Mouse (Mus musculus) heart, embryonic 12.5 days (tissue): ENCODE results near the gene Gk5. TPM values are rescaled to one million over a fixed set of nuclear protein-coding genes. Genes with fewer than 3 reads are reported as not detected.

Experiments used
- ATAC-seq: fragments of 200-750 bp; cut with Nextera tagmentation; 2 replicates; pipeline ENCODE4 v1.8.0; 2017; ENCODE audit warnings: moderate TSS enrichment, moderate library complexity; ENCODE audit not compliant: insufficient number of reproducible peaks, low FRiP score
- H3K27ac ChIP-seq: fragments of 300-500 bp; sonication (generic); 2 replicates; pipeline ENCODE4 v1.5.1; 2016; ENCODE audit warnings: mild to moderate bottlenecking, moderate library complexity; ENCODE audit not compliant: poor library complexity, severe bottlenecking
- H3K27me3 ChIP-seq: fragments of 300-500 bp; sonication (generic); replicated peaks from 2 replicates; pipeline ENCODE4 v1.6.1; 2016; ENCODE audit warnings: mild to moderate bottlenecking, moderate library complexity
- H3K36me3 ChIP-seq: fragments of 300-500 bp; sonication (generic); 2 replicates; pipeline ENCODE4 v1.6.1; 2016; ENCODE audit warnings: mild to moderate bottlenecking, moderate library complexity
- H3K4me1 ChIP-seq: fragments of 300-500 bp; sonication (generic); replicated peaks from 2 replicates; pipeline ENCODE4 v1.6.1; 2016; ENCODE audit warnings: mild to moderate bottlenecking
- H3K4me2 ChIP-seq: fragments of 300-500 bp; sonication (generic); 2 replicates; pipeline ENCODE4 v1.6.1; 2016; ENCODE audit warnings: mild to moderate bottlenecking, moderate library complexity
- H3K4me3 ChIP-seq: fragments of 300-500 bp; sonication (generic); 2 replicates; pipeline ENCODE4 v1.5.1; 2016; ENCODE audit warnings: mild to moderate bottlenecking
- H3K9ac ChIP-seq: fragments of 300-500 bp; sonication (generic); 2 replicates; pipeline ENCODE4 v1.6.1; 2016; ENCODE audit warnings: mild to moderate bottlenecking, moderate library complexity
- H3K9me3 ChIP-seq: fragments of 300-500 bp; sonication (generic); replicated peaks from 2 replicates; pipeline ENCODE4 v1.6.1; 2016; ENCODE audit warnings: mild to moderate bottlenecking, moderate library complexity
- WGBS: fragments of 180-500 bp; shearing (Covaris S2); methylation state at CpG from one replicate; pipeline ENCODE4 v1.1.7; 2016; 5-methylcytosine and 5-hydroxymethylcytosine counted together
- polyA plus RNA-seq: library from polyadenylated mRNA; unstranded; fragments of >200 nt; fragmentation: Nextera tagmentation; extraction: Ambion mirVana; gene quantifications from 2 replicates; pipeline ENCODE4 v1.2.1, GENCODE M21; 2016

Gk5 gene
- polyA plus RNA-seq, 1 experiment from 2014 or later = 5.7 TPM

DNA sequence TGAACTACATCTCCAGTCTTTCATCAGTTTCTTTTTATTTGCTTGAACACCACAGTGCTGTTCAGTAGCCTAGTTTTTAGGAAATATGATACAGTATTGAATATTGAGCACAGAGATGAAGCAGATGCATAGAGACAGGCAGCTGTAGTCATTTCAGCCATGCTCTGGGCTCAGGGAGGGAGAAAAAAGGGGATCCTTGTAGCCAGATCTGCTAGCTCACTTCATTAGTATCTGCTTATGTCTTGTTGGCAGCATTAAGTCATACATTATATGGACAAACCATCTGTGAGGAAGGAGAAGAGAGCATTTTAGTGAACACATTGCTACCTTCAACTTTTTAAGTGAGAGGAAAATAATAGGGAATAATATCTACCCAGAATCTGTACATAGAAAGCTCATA is 101.3 kb downstream of the Gk5 start:
- no peaks in the 10 kb centered on the region for H3K36me3 ChIP-seq
- H3K27me3 ChIP-seq = no peaks in the 10 kb centered on the region
- H3K4me1 ChIP-seq = 0 out of 2 replicates have a peak, but pooled peaks cover 4% of the 10 kb centered on the region
- H3K9ac ChIP-seq = no peak overlapping the region
- H3K4me3 ChIP-seq = no peak overlapping the region
- H3K27ac ChIP-seq = no peak overlapping the region
- no peaks in the 10 kb centered on the region for H3K9me3 ChIP-seq
- H3K4me2 ChIP-seq = no peak overlapping the region
- ATAC-seq = no peak

DNA sequence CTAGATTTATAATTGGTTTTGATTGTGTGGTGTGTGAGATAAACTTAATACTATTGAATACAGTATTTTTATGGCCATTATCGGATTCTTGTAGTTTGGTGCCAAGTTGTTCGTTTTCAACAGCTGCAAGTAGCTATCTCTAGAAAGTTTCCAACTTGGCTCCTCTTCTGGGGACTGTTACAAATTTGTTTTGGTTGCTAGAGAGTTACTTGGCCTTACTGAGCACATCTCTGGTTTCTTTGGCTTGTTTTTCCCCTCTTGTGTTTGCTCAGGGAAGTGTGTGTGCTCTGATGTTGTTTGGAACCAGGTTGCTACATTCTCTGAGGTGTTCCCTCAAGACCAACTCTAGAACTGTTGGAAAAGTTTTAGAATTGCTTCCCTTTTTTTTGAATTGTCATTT is 104.1 kb downstream of the Gk5 start:
- 69% methylated on average over 2 of the region's 2 CpGs for WGBS
- Histone ChIP-seq H3K9ac (no peak overlapping the region), H3K9me3 (no peaks in the 10 kb centered on the region), H3K36me3 (no peaks in the 10 kb centered on the region), H3K4me3 (no peak overlapping the region), H3K27me3 (no peaks in the 10 kb centered on the region), H3K27ac (no peak overlapping the region), H3K4me2 (no peak overlapping the region), H3K4me1 (0 out of 2 replicates have a peak, but pooled peaks cover 4% of the 10 kb centered on the region)
- no peak for ATAC-seq

DNA sequence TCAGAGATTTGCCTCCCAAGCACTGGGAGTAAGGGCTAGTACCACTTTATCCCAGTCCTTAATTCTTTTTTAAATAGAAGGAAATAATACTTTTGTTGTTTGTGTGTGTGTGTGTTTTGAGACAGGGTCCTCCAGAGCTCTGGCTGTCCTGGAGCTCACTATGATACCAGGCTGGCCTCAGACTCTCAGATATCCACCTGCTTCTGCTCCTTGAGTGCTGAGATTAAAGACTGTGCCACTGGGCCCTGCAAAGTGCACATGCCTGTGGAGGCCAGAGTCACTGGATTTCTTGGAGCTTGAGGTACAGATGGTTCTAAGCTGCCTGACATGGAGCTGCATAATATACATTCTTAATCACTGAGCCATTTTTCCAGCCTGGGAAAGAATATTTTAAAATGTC is 109.1 kb downstream of the Gk5 start:
- no peaks in the 10 kb centered on the region for H3K36me3 ChIP-seq
- no peak overlapping the region for H3K4me2 ChIP-seq
- H3K27me3 ChIP-seq = no peaks in the 10 kb centered on the region
- no peak overlapping the region for H3K9ac ChIP-seq
- no peaks in the 10 kb centered on the region for H3K9me3 ChIP-seq
- no peak overlapping the region for H3K27ac ChIP-seq
- 0 out of 2 replicates have a peak, but pooled peaks cover 4% of the 10 kb centered on the region for H3K4me1 ChIP-seq
- H3K4me3 ChIP-seq = no peak overlapping the region
- ATAC-seq = no peak

DNA sequence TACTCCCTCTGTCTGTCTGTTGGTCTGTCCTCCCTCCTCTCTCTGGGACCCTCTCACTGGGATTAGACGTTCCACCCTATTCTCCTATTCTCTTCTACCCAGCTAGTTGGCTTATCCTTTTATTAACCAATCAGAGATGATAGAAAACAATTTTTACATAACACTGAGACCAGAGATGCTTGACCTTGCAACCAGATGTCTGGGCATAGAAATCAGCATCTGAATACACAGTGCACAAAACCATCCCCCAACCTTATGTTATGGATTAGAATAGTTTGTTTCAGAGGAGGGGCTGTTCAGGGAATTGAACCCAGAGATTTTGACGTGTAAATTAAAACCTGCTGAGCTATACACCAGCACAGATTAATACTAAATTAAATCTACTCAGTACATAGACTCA is 111.1 kb downstream of the Gk5 start:
- no peak overlapping the region for H3K4me2 ChIP-seq
- ATAC-seq = no peak
- H3K36me3 ChIP-seq = no peaks in the 10 kb centered on the region
- H3K4me1 ChIP-seq = no peaks in the 10 kb centered on the region
- H3K4me3 ChIP-seq = no peak overlapping the region
- WGBS = 73% methylated on average over 2 of the region's 2 CpGs
- H3K27ac ChIP-seq = no peak overlapping the region
- H3K27me3 ChIP-seq = no peaks in the 10 kb centered on the region
- no peak overlapping the region for H3K9ac ChIP-seq
- no peaks in the 10 kb centered on the region for H3K9me3 ChIP-seq

Other genes starting within 250 kb of the Gk5 start
- gene Xrn1, start 164.6 kb upstream of the Gk5 start, polyA plus RNA-seq = 15.0 and 20.7 TPM in 2 replicates
- 44.2 and 46.9 TPM in 2 replicates for gene Tfdp2, start 76.9 kb downstream of the Gk5 start, polyA plus RNA-seq
- gene Atp1b3, start 245.1 kb downstream of the Gk5 start, polyA plus RNA-seq = 164 and 168 TPM in 2 replicates